Mouse (Mus musculus): ENCODE results near the gene Agpat3. TPM values are rescaled to one million over a fixed set of nuclear protein-coding genes. Genes with fewer than 3 reads are reported as not detected.
A peak's percentile ranks its signal among the peaks of the same experiment; 100 is the strongest.

Gene Agpat3
- polyA plus RNA-seq, 1 experiment = 95.0 TPM

GRCm38 (mm10) chr10:78395377-78395776 is 43.1 kb upstream of the Agpat3 start:
- Histone ChIP-seq H3K79me3 (ENCODE audit: low read depth) (no peaks in the 10 kb centered on the region), H3ac (ENCODE audit: control insufficient read depth, insufficient read length, low read depth) (no peak overlapping the region), H3K36me3 (ENCODE audit: control insufficient read depth, insufficient read depth) (peaks cover 12% of the 10 kb centered on the region), H3K4me3 (ENCODE audit: insufficient read depth, poor library complexity, severe bottlenecking) (no peak overlapping the region), H3K27me3 (ENCODE audit: control insufficient read depth, insufficient read depth, insufficient read length) (peaks cover 5% of the 10 kb centered on the region), H3K79me2 (ENCODE audit: control insufficient read depth, insufficient read depth) (no peaks in the 10 kb centered on the region)
- TF ChIP-seq CTCF (IDR thresholded peaks at IDR 0.05; ENCODE audit: control insufficient read depth, insufficient read depth, insufficient read length) (no peak), USF1 (IDR thresholded peaks at IDR 0.05; ENCODE audit: low read depth) (no peak), MYOG (IDR thresholded peaks at IDR 0.05; ENCODE audit: control insufficient read depth, extremely low read depth, insufficient read length) (no peak), MYOD1 (IDR thresholded peaks at IDR 0.05; ENCODE audit: control insufficient read depth, insufficient read length, low read depth) (no peak), MAX (IDR thresholded peaks at IDR 0.05) (no peak)

- no peak overlapping the region for H3ac ChIP-seq (ENCODE audit: control insufficient read depth, insufficient read length, low read depth)
- no peaks in the 10 kb centered on the region for H3K79me2 ChIP-seq (ENCODE audit: control insufficient read depth, insufficient read depth)
- no peak overlapping the region for H3K4me3 ChIP-seq (ENCODE audit: insufficient read depth, poor library complexity, severe bottlenecking)
- H3K27me3 ChIP-seq (ENCODE audit: control insufficient read depth, insufficient read depth, insufficient read length) = peaks cover 18% of the 10 kb centered on the region
- no peaks in the 10 kb centered on the region for H3K36me3 ChIP-seq (ENCODE audit: control insufficient read depth, insufficient read depth)
- TF ChIP-seq MAX (IDR thresholded peaks at IDR 0.05) (peak; percentile 64), MYOG (IDR thresholded peaks at IDR 0.05; ENCODE audit: control insufficient read depth, extremely low read depth, insufficient read length) (no peak), MYOD1 (IDR thresholded peaks at IDR 0.05; ENCODE audit: control insufficient read depth, insufficient read length, low read depth) (no peak), FOSL1 (IDR thresholded peaks at IDR 0.05; ENCODE audit: insufficient read depth, low read length, poor library complexity, severe bottlenecking) (no peak), CTCF (IDR thresholded peaks at IDR 0.05; ENCODE audit: control insufficient read depth, insufficient read depth, insufficient read length) (peak; percentile 90), USF1 (IDR thresholded peaks at IDR 0.05; ENCODE audit: low read depth) (peak; percentile 26), CEBPB (IDR thresholded peaks at IDR 0.05; ENCODE audit: low read depth) (no peak)
- no peaks in the 10 kb centered on the region for H3K79me3 ChIP-seq (ENCODE audit: low read depth)
Measured at GRCm38 (mm10) chr10:78392072-78392471, 39.8 kb upstream of the Agpat3 start.

- Histone ChIP-seq H3K4me3 (ENCODE audit: insufficient read depth, poor library complexity, severe bottlenecking) (no peak overlapping the region), H3K79me3 (ENCODE audit: low read depth) (no peaks in the 10 kb centered on the region), H3K36me3 (ENCODE audit: control insufficient read depth, insufficient read depth) (no peaks in the 10 kb centered on the region), H3K79me2 (ENCODE audit: control insufficient read depth, insufficient read depth) (no peaks in the 10 kb centered on the region), H3K27me3 (ENCODE audit: control insufficient read depth, insufficient read depth, insufficient read length) (peaks cover 18% of the 10 kb centered on the region), H3ac (ENCODE audit: control insufficient read depth, insufficient read length, low read depth) (no peak overlapping the region)
- no peak for TF ChIP-seq MYOG (IDR thresholded peaks at IDR 0.05; ENCODE audit: control insufficient read depth, extremely low read depth, insufficient read length)
- TF ChIP-seq FOSL1 (IDR thresholded peaks at IDR 0.05; ENCODE audit: insufficient read depth, low read length, poor library complexity, severe bottlenecking) = no peak
Measured at GRCm38 (mm10) chr10:78390982-78391470, 38.7 kb upstream of the Agpat3 start.

GRCm38 (mm10) chr10:78388216-78388980 is 36.1 kb upstream of the Agpat3 start:
- no peaks in the 10 kb centered on the region for H3K79me3 ChIP-seq (ENCODE audit: low read depth)
- no peaks in the 10 kb centered on the region for H3K79me2 ChIP-seq (ENCODE audit: control insufficient read depth, insufficient read depth)
- TF ChIP-seq MYOD1 (IDR thresholded peaks at IDR 0.05; ENCODE audit: control insufficient read depth, insufficient read length, low read depth) = no peak
- no peak for TF ChIP-seq FOSL1 (IDR thresholded peaks at IDR 0.05; ENCODE audit: insufficient read depth, low read length, poor library complexity, severe bottlenecking)
- TF ChIP-seq MYOG (IDR thresholded peaks at IDR 0.05; ENCODE audit: control insufficient read depth, extremely low read depth, insufficient read length) = no peak
- TF ChIP-seq CEBPB (IDR thresholded peaks at IDR 0.05; ENCODE audit: low read depth) = no peak
- no peak for TF ChIP-seq MAX (IDR thresholded peaks at IDR 0.05)
- TF ChIP-seq USF1 (IDR thresholded peaks at IDR 0.05; ENCODE audit: low read depth) = no peak
- TF ChIP-seq CTCF (IDR thresholded peaks at IDR 0.05; ENCODE audit: control insufficient read depth, insufficient read depth, insufficient read length) = no peak
- peak overlapping the region; percentile 4 for H3ac ChIP-seq (ENCODE audit: control insufficient read depth, insufficient read length, low read depth)
- H3K4me3 ChIP-seq (ENCODE audit: insufficient read depth, poor library complexity, severe bottlenecking) = no peak overlapping the region
- H3K36me3 ChIP-seq (ENCODE audit: control insufficient read depth, insufficient read depth) = no peaks in the 10 kb centered on the region
- peaks cover 21% of the 10 kb centered on the region for H3K27me3 ChIP-seq (ENCODE audit: control insufficient read depth, insufficient read depth, insufficient read length)

- Histone ChIP-seq H3K79me3 (ENCODE audit: low read depth) (no peaks in the 10 kb centered on the region), H3K79me2 (ENCODE audit: control insufficient read depth, insufficient read depth) (no peaks in the 10 kb centered on the region), H3K27me3 (ENCODE audit: control insufficient read depth, insufficient read depth, insufficient read length) (peaks cover 25% of the 10 kb centered on the region), H3K36me3 (ENCODE audit: control insufficient read depth, insufficient read depth) (no peaks in the 10 kb centered on the region), H3ac (ENCODE audit: control insufficient read depth, insufficient read length, low read depth) (no peak overlapping the region), H3K4me3 (ENCODE audit: insufficient read depth, poor library complexity, severe bottlenecking) (no peak overlapping the region)
- TF ChIP-seq CTCF (IDR thresholded peaks at IDR 0.05; ENCODE audit: control insufficient read depth, insufficient read depth, insufficient read length) (no peak), FOSL1 (IDR thresholded peaks at IDR 0.05; ENCODE audit: insufficient read depth, low read length, poor library complexity, severe bottlenecking) (no peak), MYOD1 (IDR thresholded peaks at IDR 0.05; ENCODE audit: control insufficient read depth, insufficient read length, low read depth) (no peak), CEBPB (IDR thresholded peaks at IDR 0.05; ENCODE audit: low read depth) (no peak), USF1 (IDR thresholded peaks at IDR 0.05; ENCODE audit: low read depth) (no peak)
Measured at GRCm38 (mm10) chr10:78385520-78385919, 33.2 kb upstream of the Agpat3 start.

GRCm38 (mm10) chr10:78383567-78383966 is 31.3 kb upstream of the Agpat3 start:
- TF ChIP-seq CEBPB (IDR thresholded peaks at IDR 0.05; ENCODE audit: low read depth) (no peak), MAX (IDR thresholded peaks at IDR 0.05) (no peak), CTCF (IDR thresholded peaks at IDR 0.05; ENCODE audit: control insufficient read depth, insufficient read depth, insufficient read length) (no peak), FOSL1 (IDR thresholded peaks at IDR 0.05; ENCODE audit: insufficient read depth, low read length, poor library complexity, severe bottlenecking) (no peak)
- H3K4me3 ChIP-seq (ENCODE audit: insufficient read depth, poor library complexity, severe bottlenecking) = no peak overlapping the region
- H3K27me3 ChIP-seq (ENCODE audit: control insufficient read depth, insufficient read depth, insufficient read length) = peaks cover 10% of the 10 kb centered on the region
- H3ac ChIP-seq (ENCODE audit: control insufficient read depth, insufficient read length, low read depth) = no peak overlapping the region
- H3K79me2 ChIP-seq (ENCODE audit: control insufficient read depth, insufficient read depth) = no peaks in the 10 kb centered on the region
- H3K36me3 ChIP-seq (ENCODE audit: control insufficient read depth, insufficient read depth) = no peaks in the 10 kb centered on the region
- no peaks in the 10 kb centered on the region for H3K79me3 ChIP-seq (ENCODE audit: low read depth)

Measured in C2C12 (cell line).